Mouse (Mus musculus) C2C12 (cell line): ENCODE data around the gene Fam3c.

Experiments
- CTCF ChIP-seq: IDR thresholded peaks from one replicate; pipeline ENCODE4 v1.5.1; 2011; ENCODE audit not compliant: control insufficient read depth, insufficient read depth, insufficient read length
- MYOG ChIP-seq: IDR thresholded peaks from one replicate; pipeline ENCODE4 v1.6.1; 2011; ENCODE audit not compliant: control insufficient read depth, insufficient read length; ENCODE audit errors: extremely low read depth

GRCm38 (mm10) chr6:22349531-22350238 is 6.4 kb downstream of the Fam3c start:
- no peak for TF ChIP-seq CTCF
- no peak for TF ChIP-seq MYOG
